Mouse (Mus musculus) olfactory bulb, adult 2 months (tissue): Measurements from ENCODE around the gene Mad2l1bp. TPM values are rescaled to one million over a fixed set of nuclear protein-coding genes. Genes with fewer than 3 reads are reported as not detected.

Experiments
- H3K27ac ChIP-seq: fragments of 200-500 bp; 2 replicates; pipeline ENCODE4 v1.5.1; 2012; ENCODE audit warnings: low read depth, low read length; ENCODE audit not compliant: insufficient read depth
- H3K4me1 ChIP-seq: fragments of 200-500 bp; 2 replicates; pipeline ENCODE4 v1.6.1; 2012; ENCODE audit warnings: low read length; ENCODE audit not compliant: control insufficient read depth, insufficient read depth
- H3K4me3 ChIP-seq: fragments of 200-500 bp; 2 replicates; pipeline ENCODE4 v1.5.1; 2012; ENCODE audit warnings: mild to moderate bottlenecking, low read depth, low read length, moderate library complexity; ENCODE audit not compliant: insufficient read depth
- CTCF ChIP-seq: fragments of 200-500 bp; IDR thresholded peaks from 2 replicates; pipeline ENCODE4 v1.5.1; 2012; ENCODE audit warnings: low read depth, mild to moderate bottlenecking, low read length, moderate library complexity; ENCODE audit not compliant: insufficient read depth
- POLR2A ChIP-seq: fragments of 200-500 bp; IDR thresholded peaks from 2 replicates; pipeline ENCODE4 v1.6.1; 2012; ENCODE audit warnings: mild to moderate bottlenecking, low read depth, low read length, moderate library complexity; ENCODE audit not compliant: insufficient read depth
- WGBS: fragments of 180-500 bp; shearing (Covaris S2); methylation state at CpG from one replicate; pipeline ENCODE4 v1.1.7; 2018; 5-methylcytosine and 5-hydroxymethylcytosine counted together
- polyA plus RNA-seq: library from polyadenylated mRNA; stranded (reverse); fragments of >200 nt; gene quantifications from 2 replicates; pipeline ENCODE4 v1.2.4, GENCODE M21; 2012; ENCODE audit warnings: low replicate concordance; ENCODE audit not compliant: missing spikeins, insufficient read depth, insufficient read length

The Mad2l1bp gene
- polyA plus RNA-seq, 1 experiment = not detected

DNA sequence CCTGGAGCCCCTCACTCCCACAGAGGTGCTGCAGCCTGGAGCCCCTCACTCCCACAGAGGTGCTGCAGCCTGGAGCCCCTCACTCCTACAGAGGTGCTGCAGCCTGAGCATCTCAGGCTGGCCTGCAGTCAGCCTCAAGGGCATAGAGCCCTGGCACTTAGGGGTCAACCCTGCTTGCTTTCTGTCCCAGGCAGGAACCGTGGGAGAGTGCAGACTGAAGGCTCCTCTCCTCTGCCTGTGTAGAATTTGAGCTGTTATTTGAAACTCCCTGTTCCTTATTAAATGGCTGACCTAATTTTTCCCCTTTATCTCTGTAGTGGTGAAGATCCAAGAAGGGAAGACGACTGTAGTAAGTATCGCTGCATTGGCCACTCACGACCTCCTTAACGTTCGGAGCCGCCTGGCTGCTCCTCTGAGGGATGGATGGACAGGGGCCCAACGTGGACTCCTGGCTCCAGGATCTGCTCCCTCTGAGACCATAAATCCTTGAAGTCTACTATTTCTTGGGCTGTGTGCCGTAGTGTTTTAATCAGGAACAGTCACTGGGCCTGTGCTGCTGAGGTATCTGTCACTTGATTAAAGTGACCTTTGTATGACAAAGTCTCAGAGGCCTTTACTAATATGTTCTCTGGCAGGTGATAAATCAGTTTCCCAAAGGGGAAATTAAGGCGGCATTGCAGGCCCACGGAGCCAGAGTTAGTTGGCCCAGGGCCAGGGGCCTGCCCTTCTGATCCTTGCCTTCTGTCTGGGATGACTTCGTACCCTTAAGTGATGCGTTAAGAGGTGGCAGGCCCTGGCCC lies 35.5 kb downstream of the Mad2l1bp start:
- Histone ChIP-seq H3K4me3 (no peak overlapping the region), H3K4me1 (peaks cover 10% of the 10 kb centered on the region; the same call in 1 of the 2 replicates), H3K27ac (no peak overlapping the region)
- TF ChIP-seq CTCF (no peak), POLR2A (no peak)
- whole genome bisulfite sequencing = 75% methylated on average over 13 of the region's 13 CpGs

DNA sequence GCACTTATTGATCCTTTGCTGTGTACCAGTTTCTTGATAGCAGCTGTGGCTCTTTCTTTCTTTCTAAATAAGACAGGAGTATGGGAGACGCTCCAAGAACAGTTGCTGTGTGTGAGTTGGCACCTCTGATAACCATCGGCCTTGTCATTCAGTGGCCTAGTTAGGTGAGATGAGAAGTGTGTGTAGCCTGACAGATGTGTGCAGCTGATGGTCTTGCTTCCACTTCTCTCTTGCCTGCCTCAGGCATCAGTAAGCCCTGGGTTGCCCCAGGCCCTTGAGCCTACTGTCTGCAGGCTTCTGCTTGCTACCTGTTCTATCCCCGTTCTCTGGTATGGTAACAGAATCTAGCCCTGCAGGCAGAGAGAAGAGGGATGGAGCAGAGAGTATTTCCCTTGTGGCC lies 36.5 kb downstream of the Mad2l1bp start:
- TF ChIP-seq CTCF (no peak), POLR2A (no peak)
- 66% methylated on average over 3 of the region's 3 CpGs for WGBS
- Histone ChIP-seq H3K4me1 (peaks cover 10% of the 10 kb centered on the region; the same call in 1 of the 2 replicates), H3K27ac (no peak overlapping the region), H3K4me3 (no peak overlapping the region)

DNA sequence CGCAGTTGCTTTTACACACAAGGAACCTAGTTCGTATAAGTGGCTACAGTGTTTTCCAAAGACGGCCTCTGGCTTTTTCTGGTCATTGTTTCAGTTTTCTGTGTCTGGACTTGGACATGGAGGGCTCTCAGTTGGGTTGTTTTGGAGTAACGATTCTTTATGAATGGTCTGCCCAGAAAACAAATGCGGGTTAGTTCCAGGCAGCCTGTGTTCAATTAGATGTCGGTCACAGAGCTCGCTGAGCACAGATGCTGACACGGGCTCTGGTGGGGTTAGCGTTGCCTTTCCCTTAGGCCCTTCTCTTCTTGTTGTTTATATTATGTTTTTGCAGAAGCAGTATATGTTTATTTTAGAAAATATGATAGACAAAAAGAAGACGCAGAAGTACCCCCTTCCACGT lies 37.2 kb downstream of the Mad2l1bp start:
- Histone ChIP-seq H3K4me3 (no peak overlapping the region), H3K27ac (no peak overlapping the region), H3K4me1 (peaks cover 10% of the 10 kb centered on the region; the same call in 1 of the 2 replicates)
- 55% methylated on average over 11 of the region's 11 CpGs for WGBS
- TF ChIP-seq CTCF (no peak), POLR2A (no peak)

DNA sequence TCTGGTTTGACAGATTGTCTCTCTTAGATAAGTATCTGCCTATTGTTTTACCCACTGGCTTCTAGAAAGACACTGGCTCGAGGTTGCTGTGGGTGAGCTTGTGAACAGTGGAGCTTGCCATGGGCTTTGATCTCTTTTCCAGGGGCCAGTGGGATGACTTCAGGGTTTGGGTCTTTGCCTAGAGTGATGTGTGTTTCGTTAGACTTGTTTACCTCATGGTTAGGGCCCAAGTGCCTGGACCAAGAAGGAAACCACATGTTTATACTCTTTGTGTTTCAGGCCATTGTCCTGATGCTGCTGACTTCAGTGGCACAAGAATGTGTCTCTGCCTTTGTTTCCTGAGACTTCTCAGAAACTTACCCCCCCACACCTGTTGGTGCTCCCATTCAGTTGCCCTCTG lies 37.9 kb downstream of the Mad2l1bp start:
- H3K4me3 ChIP-seq = no peak overlapping the region

DNA sequence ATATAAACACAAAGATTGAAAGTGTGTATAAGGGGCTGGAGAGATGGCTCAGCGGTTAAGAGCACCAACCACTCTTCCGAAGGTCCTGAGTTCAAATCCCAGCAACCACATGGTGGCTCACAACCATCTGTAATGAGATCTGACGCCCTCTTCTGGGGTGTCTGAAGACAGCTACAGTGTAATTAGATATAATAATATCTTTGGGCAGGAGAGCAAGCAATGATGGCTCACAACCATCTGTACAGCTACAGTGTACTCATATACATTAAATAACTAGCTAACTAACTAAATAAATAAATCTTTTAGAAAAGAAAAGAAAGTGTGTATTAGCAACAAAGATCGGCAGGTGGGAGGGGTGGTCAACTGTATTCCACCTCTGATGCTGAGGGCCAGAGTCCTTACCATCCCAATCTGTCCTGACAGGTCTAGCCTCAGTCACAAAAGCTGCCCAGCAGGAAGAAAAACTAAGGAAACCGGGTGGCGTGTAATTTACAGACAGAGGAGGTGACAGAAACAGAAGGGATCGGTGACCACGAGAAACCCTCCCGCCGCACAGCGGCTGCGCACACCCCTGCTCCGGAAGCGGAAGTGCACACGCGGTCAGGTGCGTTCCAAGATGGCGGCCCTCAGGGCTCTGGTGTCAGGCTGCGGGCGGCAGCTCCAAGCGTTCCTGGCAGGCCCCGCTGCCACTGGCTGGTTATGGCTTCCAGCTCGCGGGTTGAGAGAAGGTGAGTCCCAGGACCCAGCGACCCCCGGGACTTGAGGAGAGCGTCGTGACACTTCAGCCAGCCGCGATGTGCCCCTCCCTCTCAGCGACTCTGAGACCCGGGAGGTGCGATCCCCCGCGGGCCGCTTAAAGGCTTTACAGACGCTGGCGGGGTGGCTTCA lies 42.7 kb downstream of the Mad2l1bp start, which contains the start of gene Mrps18a:
TSS of gene Mrps18a (plus strand) at position 585 of the 888 bp plus-strand sequence.
- H3K27ac ChIP-seq = peak within 1 kb of the TSS; percentile 42; the same call in 1 of the 2 replicates
- peaks cover 2% of the 10 kb centered on the region; the same call in 1 of the 2 replicates for H3K4me1 ChIP-seq
- peak within 1 kb of the TSS; percentile 84 for H3K4me3 ChIP-seq
- 4% methylated on average over 38 of the region's 38 CpGs for WGBS
- TF ChIP-seq POLR2A (peak; percentile 88), CTCF (no peak)

More for the DNA sequence above, 37.9 kb downstream of the Mad2l1bp start:
- TF ChIP-seq CTCF (no peak), POLR2A (no peak)
- Histone ChIP-seq H3K4me1 (peaks cover 10% of the 10 kb centered on the region; the same call in 1 of the 2 replicates), H3K27ac (no peak overlapping the region)
- WGBS = 48% methylated on average over 2 of the region's 2 CpGs

DNA sequence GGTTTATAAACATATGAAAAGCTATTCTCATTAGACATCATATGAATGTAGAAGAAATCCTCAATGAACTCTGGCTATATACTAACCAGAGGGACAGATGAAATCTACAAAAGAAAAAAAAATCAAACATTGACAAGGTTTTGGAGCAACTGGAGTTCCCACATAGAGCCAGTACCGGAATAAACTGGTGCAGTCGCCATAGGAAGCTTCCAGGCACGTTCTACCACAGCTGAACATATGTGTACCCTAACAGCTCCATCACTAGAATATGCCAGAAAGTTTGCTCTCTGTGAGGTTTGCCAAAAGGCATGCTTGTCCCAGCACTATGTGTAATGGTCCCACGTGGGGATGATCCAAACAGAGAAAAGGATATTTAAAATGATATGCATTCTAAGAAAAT lies 45.1 kb downstream of the Mad2l1bp start:
- H3K4me3 ChIP-seq = no peak overlapping the region
- WGBS = 82% methylated on average over 4 of the region's 4 CpGs
- TF ChIP-seq CTCF (no peak), POLR2A (no peak)
- no peak overlapping the region for H3K27ac ChIP-seq
- peaks cover 6% of the 10 kb centered on the region; the same call in 1 of the 2 replicates for H3K4me1 ChIP-seq

DNA sequence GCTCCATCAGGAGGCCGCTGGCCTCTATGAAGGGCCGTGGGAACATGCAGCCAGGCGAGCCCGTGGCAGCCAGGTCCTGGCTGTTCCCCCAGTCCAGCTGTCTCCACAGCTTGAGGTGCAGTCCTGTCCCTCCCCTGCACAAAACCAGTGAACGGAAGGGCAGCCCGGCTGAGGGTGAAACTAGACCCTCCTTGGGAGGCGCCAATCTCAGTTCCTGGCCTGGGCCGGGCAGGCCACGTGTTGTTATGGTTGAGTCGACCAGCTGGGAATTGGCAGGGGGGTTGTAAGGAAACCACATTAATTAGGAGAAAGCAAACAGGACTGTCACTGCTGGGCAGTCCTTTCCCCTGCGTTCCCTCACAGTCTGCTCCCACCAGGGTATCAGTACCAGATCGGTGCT lies 48.9 kb downstream of the Mad2l1bp start:
- Histone ChIP-seq H3K27ac (no peak overlapping the region), H3K4me1 (peaks cover 6% of the 10 kb centered on the region; the same call in 1 of the 2 replicates), H3K4me3 (no peak overlapping the region)
- TF ChIP-seq CTCF (no peak), POLR2A (no peak)
- WGBS = 36% methylated on average over 12 of the region's 12 CpGs

DNA sequence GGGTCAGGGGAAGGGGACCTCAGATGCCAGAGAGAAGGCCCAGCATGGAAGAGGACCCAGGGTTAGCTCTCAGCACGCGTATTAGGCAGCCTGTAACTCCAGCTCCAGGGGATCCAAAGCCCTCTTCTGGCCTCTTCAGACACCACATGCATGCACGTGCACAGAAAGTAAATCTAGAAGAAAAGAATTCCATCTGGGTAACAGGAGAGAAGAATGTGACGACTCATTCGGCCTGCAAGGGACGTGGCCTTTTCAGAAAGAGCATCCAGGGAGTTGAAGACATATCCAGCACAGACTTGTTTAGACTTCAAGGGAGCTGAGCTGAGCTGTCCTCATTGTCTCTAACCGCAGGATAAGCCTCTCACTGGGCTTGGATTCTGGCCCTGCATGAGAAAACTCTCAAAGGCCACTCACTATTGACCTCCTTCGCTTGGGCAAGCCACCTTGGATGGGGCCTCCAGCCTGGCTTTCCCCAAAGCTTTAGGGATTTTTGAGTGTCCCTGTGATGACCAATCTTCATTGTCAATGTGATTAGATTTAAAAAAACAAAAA lies 50.7 kb downstream of the Mad2l1bp start:
- peaks cover 6% of the 10 kb centered on the region; the same call in 1 of the 2 replicates for H3K4me1 ChIP-seq
- 50% methylated on average over 8 of the region's 8 CpGs for WGBS
- no peak overlapping the region for H3K27ac ChIP-seq
- H3K4me3 ChIP-seq = no peak overlapping the region
- no peak for TF ChIP-seq CTCF
- TF ChIP-seq POLR2A = no peak
